Mouse (Mus musculus): ENCODE data around the gene Mmp24. TPM values are rescaled to one million over a fixed set of nuclear protein-coding genes. Genes with fewer than 3 reads are reported as not detected.

Mmp24 gene
- polyA plus RNA-seq, 1 experiment = not detected

- H3K4me1 ChIP-seq (ENCODE audit: control insufficient read depth, insufficient read depth, low read length) = peaks cover 12% of the 10 kb centered on the region; the same call in 1 of the 2 replicates
- TF ChIP-seq POLR2A (IDR thresholded peaks at IDR 0.05; ENCODE audit: insufficient read depth, low read depth, low read length) (no peak), CTCF (IDR thresholded peaks at IDR 0.05; ENCODE audit: insufficient read depth, low read depth, low read length) (no peak)
- WGBS = 67% methylated on average over 7 of the region's 7 CpGs
- no peak overlapping the region for H3K4me3 ChIP-seq (ENCODE audit: insufficient read depth, low read depth, low read length)
- no peak overlapping the region for H3K27ac ChIP-seq (ENCODE audit: insufficient read depth, low read depth, low read length)
Measured at GRCm38 (mm10) chr2:155849464-155849863, 74.3 kb downstream of the Mmp24 start.

GRCm38 (mm10) chr2:155850120-155850519 lies 75.0 kb downstream of the Mmp24 start:
- Histone ChIP-seq H3K4me3 (ENCODE audit: insufficient read depth, low read depth, low read length) (no peak overlapping the region), H3K4me1 (ENCODE audit: control insufficient read depth, insufficient read depth, low read length) (peaks cover 12% of the 10 kb centered on the region; the same call in 1 of the 2 replicates), H3K27ac (ENCODE audit: insufficient read depth, low read depth, low read length) (no peak overlapping the region)
- WGBS = 80% methylated on average over 7 of the region's 7 CpGs
- no peak for TF ChIP-seq POLR2A (IDR thresholded peaks at IDR 0.05; ENCODE audit: insufficient read depth, low read depth, low read length)

GRCm38 (mm10) chr2:155852536-155852935 lies 77.4 kb downstream of the Mmp24 start:
- no peak overlapping the region for H3K4me3 ChIP-seq (ENCODE audit: insufficient read depth, low read depth, low read length)
- no peak overlapping the region for H3K27ac ChIP-seq (ENCODE audit: insufficient read depth, low read depth, low read length)
- no peaks in the 10 kb centered on the region for H3K4me1 ChIP-seq (ENCODE audit: control insufficient read depth, insufficient read depth, low read length)
- WGBS = 92% methylated on average over 5 of the region's 5 CpGs
- TF ChIP-seq CTCF (IDR thresholded peaks at IDR 0.05; ENCODE audit: insufficient read depth, low read depth, low read length) (no peak), POLR2A (IDR thresholded peaks at IDR 0.05; ENCODE audit: insufficient read depth, low read depth, low read length) (no peak)

- no peak overlapping the region for H3K27ac ChIP-seq (ENCODE audit: insufficient read depth, low read depth, low read length)
- no peak overlapping the region for H3K4me3 ChIP-seq (ENCODE audit: insufficient read depth, low read depth, low read length)
- WGBS = 79% methylated on average over 7 of the region's 7 CpGs
- TF ChIP-seq CTCF (IDR thresholded peaks at IDR 0.05; ENCODE audit: insufficient read depth, low read depth, low read length) (no peak), POLR2A (IDR thresholded peaks at IDR 0.05; ENCODE audit: insufficient read depth, low read depth, low read length) (no peak)
- peaks cover 10% of the 10 kb centered on the region; the same call in 1 of the 2 replicates for H3K4me1 ChIP-seq (ENCODE audit: control insufficient read depth, insufficient read depth, low read length)
Measured at GRCm38 (mm10) chr2:155860102-155860501, 85.0 kb downstream of the Mmp24 start.

- Histone ChIP-seq H3K27ac (ENCODE audit: insufficient read depth, low read depth, low read length) (no peak overlapping the region), H3K4me1 (ENCODE audit: control insufficient read depth, insufficient read depth, low read length) (peaks cover 10% of the 10 kb centered on the region; the same call in 1 of the 2 replicates), H3K4me3 (ENCODE audit: insufficient read depth, low read depth, low read length) (no peak overlapping the region)
- TF ChIP-seq POLR2A (IDR thresholded peaks at IDR 0.05; ENCODE audit: insufficient read depth, low read depth, low read length) (no peak), CTCF (IDR thresholded peaks at IDR 0.05; ENCODE audit: insufficient read depth, low read depth, low read length) (no peak)
- 91% methylated on average over 6 of the region's 6 CpGs for WGBS
Measured at GRCm38 (mm10) chr2:155861581-155861980, 86.4 kb downstream of the Mmp24 start.

- no peak overlapping the region for H3K27ac ChIP-seq (ENCODE audit: insufficient read depth, low read depth, low read length)
- H3K4me1 ChIP-seq (ENCODE audit: control insufficient read depth, insufficient read depth, low read length) = peaks cover 10% of the 10 kb centered on the region; the same call in 1 of the 2 replicates
- H3K4me3 ChIP-seq (ENCODE audit: insufficient read depth, low read depth, low read length) = no peak overlapping the region
- TF ChIP-seq CTCF (IDR thresholded peaks at IDR 0.05; ENCODE audit: insufficient read depth, low read depth, low read length) = no peak
- no peak for TF ChIP-seq POLR2A (IDR thresholded peaks at IDR 0.05; ENCODE audit: insufficient read depth, low read depth, low read length)
- 51% methylated on average over 13 of the region's 13 CpGs for WGBS
Measured at GRCm38 (mm10) chr2:155862573-155863300, 87.6 kb downstream of the Mmp24 start.

GRCm38 (mm10) chr2:155863301-155863867 lies 88.2 kb downstream of the Mmp24 start:
- 42% methylated on average over 11 of the region's 11 CpGs for WGBS
- H3K4me3 ChIP-seq (ENCODE audit: insufficient read depth, low read depth, low read length) = no peak overlapping the region
- TF ChIP-seq POLR2A (IDR thresholded peaks at IDR 0.05; ENCODE audit: insufficient read depth, low read depth, low read length) = no peak
- H3K4me1 ChIP-seq (ENCODE audit: control insufficient read depth, insufficient read depth, low read length) = peaks cover 10% of the 10 kb centered on the region; the same call in 1 of the 2 replicates
- no peak overlapping the region for H3K27ac ChIP-seq (ENCODE audit: insufficient read depth, low read depth, low read length)

Other genes with a start within 250 kb of the Mmp24 start
- not detected in 2 replicates for gene Gss, start 182.5 kb upstream of the Mmp24 start, polyA plus RNA-seq (2012; ENCODE audit: insufficient read depth, insufficient read length, low replicate concordance, missing spikeins)
- not detected in 2 replicates for gene Myh7b, start 164.1 kb upstream of the Mmp24 start, polyA plus RNA-seq (2012; ENCODE audit: insufficient read depth, insufficient read length, low replicate concordance, missing spikeins)
- 364 TPM in 1 of 2 replicates, not detected in the other for gene Trpc4ap, start 83.0 kb upstream of the Mmp24 start, polyA plus RNA-seq (2012; ENCODE audit: insufficient read depth, insufficient read length, low replicate concordance, missing spikeins)
- gene Edem2, start 45.9 kb upstream of the Mmp24 start, polyA plus RNA-seq (2012; ENCODE audit: insufficient read depth, insufficient read length, low replicate concordance, missing spikeins) = not detected in 2 replicates
- not detected in 2 replicates for gene Gm17581, start 39.5 kb upstream of the Mmp24 start, polyA plus RNA-seq (2012; ENCODE audit: insufficient read depth, insufficient read length, low replicate concordance, missing spikeins)
- gene Procr, start 24.2 kb upstream of the Mmp24 start, polyA plus RNA-seq (2012; ENCODE audit: insufficient read depth, insufficient read length, low replicate concordance, missing spikeins) = not detected in 2 replicates
- gene BC029722, start 44.1 kb downstream of the Mmp24 start, polyA plus RNA-seq (2012; ENCODE audit: insufficient read depth, insufficient read length, low replicate concordance, missing spikeins) = not detected in 2 replicates
- gene Eif6, start 51.6 kb downstream of the Mmp24 start, polyA plus RNA-seq (2012; ENCODE audit: insufficient read depth, insufficient read length, low replicate concordance, missing spikeins) = not detected in 2 replicates
- not detected in 2 replicates for gene Fam83c, start 59.5 kb downstream of the Mmp24 start, polyA plus RNA-seq (2012; ENCODE audit: insufficient read depth, insufficient read length, low replicate concordance, missing spikeins)
- 136 TPM in 1 of 2 replicates, not detected in the other for gene Uqcc1, start 155.0 kb downstream of the Mmp24 start, polyA plus RNA-seq (2012; ENCODE audit: insufficient read depth, insufficient read length, low replicate concordance, missing spikeins)
- not detected in 2 replicates for gene Gm15557, start 165.4 kb downstream of the Mmp24 start, polyA plus RNA-seq (2012; ENCODE audit: insufficient read depth, insufficient read length, low replicate concordance, missing spikeins)
- not detected in 2 replicates for gene Gdf5, start 170.0 kb downstream of the Mmp24 start, polyA plus RNA-seq (2012; ENCODE audit: insufficient read depth, insufficient read length, low replicate concordance, missing spikeins)
- gene Cep250, start 181.1 kb downstream of the Mmp24 start, polyA plus RNA-seq (2012; ENCODE audit: insufficient read depth, insufficient read length, low replicate concordance, missing spikeins) = not detected in 2 replicates
- not detected in 2 replicates for gene 6430550D23Rik, start 232.6 kb downstream of the Mmp24 start, polyA plus RNA-seq (2012; ENCODE audit: insufficient read depth, insufficient read length, low replicate concordance, missing spikeins)
- not detected in 2 replicates for gene Ergic3, start 232.7 kb downstream of the Mmp24 start, polyA plus RNA-seq (2012; ENCODE audit: insufficient read depth, insufficient read length, low replicate concordance, missing spikeins)